Mouse (Mus musculus): ENCODE data around the gene Ankef1.

Gene Ankef1

GRCm38 (mm10) chr2:136600651-136601170 is 99.0 kb downstream of the Ankef1 start:
- DNase-seq (ENCODE audit: low read depth, low spot score): no peak

GRCm38 (mm10) chr2:136601206-136601605 is 99.5 kb downstream of the Ankef1 start:
- no peak for DNase-seq (ENCODE audit: low read depth, low spot score)

Measured in retina, postnatal 7 days (tissue).